Mouse (Mus musculus) CH12.LX (cell line): Measurements from ENCODE around the gene Ffar1. TPM values are rescaled to one million over a fixed set of nuclear protein-coding genes. Genes with fewer than 3 reads are reported as not detected.

Experiments used
- DNase-seq: peaks from one replicate; pipeline ENCODE4 v3.0.0-alpha.2; 2013; ENCODE audit errors: extremely low read depth
- H3K27ac ChIP-seq: 2 replicates; pipeline ENCODE4 v1.5.1; 2012; ENCODE audit warnings: low read depth, mild to moderate bottlenecking, control low read depth, moderate library complexity; ENCODE audit not compliant: insufficient read depth
- H3K27me3 ChIP-seq: replicated peaks from 2 replicates; pipeline ENCODE3; 2012; ENCODE audit warnings: inconsistent platforms
- H3K36me3 ChIP-seq, 2 experiments: replicated peaks in 1 of 2; 2 replicates each; pipeline versions ENCODE3 to v1.6.1; 2012; ENCODE audit warnings: inconsistent platforms in 1 of 2, low read length in 1 of 2, mild to moderate bottlenecking in 1 of 2, mixed read lengths in 1 of 2, moderate library complexity in 1 of 2; ENCODE audit not compliant: control insufficient read depth in 1 of 2, insufficient read depth in 1 of 2
- H3K4me1 ChIP-seq, 2 experiments: 2 replicates each; pipeline ENCODE4 v1.6.1; 2012; ENCODE audit warnings: inconsistent platforms in 1 of 2, moderate library complexity in 1 of 2; ENCODE audit not compliant: insufficient read depth in 2 of 2, control insufficient read depth in 1 of 2
- H3K4me2 ChIP-seq: 2 replicates; pipeline ENCODE4 v1.6.1; 2012; ENCODE audit warnings: low read depth, mild to moderate bottlenecking, control low read depth; ENCODE audit not compliant: poor library complexity, insufficient read depth, severe bottlenecking
- H3K4me3 ChIP-seq, 3 experiments: fragments of 150-350 bp in 1 of 3; sonication (generic) in 1 of 3; replicated peaks in 1 of 3; 2 replicates each; pipeline versions ENCODE3 to v1.5.1; 2011 to 2012; ENCODE audit warnings: low read depth in 2 of 3, low read length in 2 of 3, mild to moderate bottlenecking in 2 of 3, moderate library complexity in 2 of 3, control low read depth in 1 of 3, improper control_type of control experiment in 1 of 3, inconsistent platforms in 1 of 3, mixed read lengths in 1 of 3; ENCODE audit not compliant: poor library complexity in 1 of 3
- H3K79me2 ChIP-seq: replicated peaks from 2 replicates; pipeline ENCODE4 v1.6.1; 2012; ENCODE audit warnings: mild to moderate bottlenecking, moderate library complexity; ENCODE audit not compliant: control insufficient read depth, poor library complexity, insufficient read depth, severe bottlenecking; ENCODE audit errors: extremely low read depth
- H3K9ac ChIP-seq: 2 replicates; pipeline ENCODE4 v1.6.1; 2012; ENCODE audit warnings: low read depth, mild to moderate bottlenecking, control low read depth, moderate library complexity; ENCODE audit not compliant: insufficient read depth
- H3K9me3 ChIP-seq: replicated peaks from 2 replicates; pipeline ENCODE3; 2012; ENCODE audit warnings: low read length, inconsistent platforms, mixed read lengths
- EP300 ChIP-seq: IDR thresholded peaks from 2 replicates; pipeline ENCODE4 v1.6.1; 2011; ENCODE audit warnings: low read length, improper control_type of control experiment
- ETS1 ChIP-seq: conservative IDR thresholded peaks from 2 replicates; pipeline ENCODE4 v1.6.1; 2012; ENCODE audit warnings: low read depth, mild to moderate bottlenecking, inconsistent platforms, low read length, improper control_type of control experiment, moderate library complexity
- GABPA ChIP-seq: IDR thresholded peaks from 2 replicates; pipeline ENCODE4 v1.6.1; 2012; ENCODE audit warnings: low read depth, low read length, improper control_type of control experiment, inconsistent platforms; ENCODE audit not compliant: insufficient replicate concordance
- HCFC1 ChIP-seq: IDR thresholded peaks from 2 replicates; pipeline ENCODE4 v1.6.1; 2012; ENCODE audit warnings: low read depth, mild to moderate bottlenecking, inconsistent platforms, low read length, improper control_type of control experiment
- IRF4 ChIP-seq: IDR thresholded peaks from 2 replicates; pipeline ENCODE4 v1.6.1; 2014; ENCODE audit warnings: low read depth, mild to moderate bottlenecking, inconsistent platforms, low read length, improper control_type of control experiment
- JUN ChIP-seq: IDR thresholded peaks from 2 replicates; pipeline ENCODE4 v1.6.1; 2011; ENCODE audit warnings: low read depth, mild to moderate bottlenecking, low read length, improper control_type of control experiment, moderate library complexity; ENCODE audit not compliant: insufficient read depth
- MAX ChIP-seq: IDR thresholded peaks from 2 replicates; pipeline ENCODE4 v1.6.1; 2011; ENCODE audit warnings: low read length, improper control_type of control experiment
- MAZ ChIP-seq: IDR thresholded peaks from 2 replicates; pipeline ENCODE4 v1.6.1; 2012; ENCODE audit warnings: low read depth, mild to moderate bottlenecking, inconsistent platforms, low read length, improper control_type of control experiment, moderate library complexity
- NELFE ChIP-seq: IDR thresholded peaks from 2 replicates; pipeline ENCODE4 v1.6.1; 2011; ENCODE audit warnings: low read depth, low read length, improper control_type of control experiment
- PAX5 ChIP-seq: IDR thresholded peaks from 2 replicates; pipeline ENCODE4 v1.6.1; 2012; ENCODE audit warnings: low read length, inconsistent platforms, mixed read lengths
- RAD21 ChIP-seq: IDR thresholded peaks from 2 replicates; pipeline ENCODE4 v1.6.1; 2011; ENCODE audit warnings: low read depth, mild to moderate bottlenecking, low read length, improper control_type of control experiment, moderate library complexity
- RCOR1 ChIP-seq: conservative IDR thresholded peaks from 2 replicates; pipeline ENCODE4 v1.6.1; 2012; ENCODE audit warnings: low read depth, mild to moderate bottlenecking, inconsistent platforms, low read length, improper control_type of control experiment
- SIN3A ChIP-seq: IDR thresholded peaks from 2 replicates; pipeline ENCODE4 v1.6.1; 2012; ENCODE audit warnings: low read length, improper control_type of control experiment, inconsistent platforms
- TCF12 ChIP-seq: IDR thresholded peaks from 2 replicates; pipeline ENCODE4 v1.6.1; 2014; ENCODE audit warnings: low read depth, mild to moderate bottlenecking, inconsistent platforms, low read length, improper control_type of control experiment
- UBTF ChIP-seq: IDR thresholded peaks from 2 replicates; pipeline ENCODE4 v1.6.1; 2012; ENCODE audit warnings: low read depth, mild to moderate bottlenecking, inconsistent platforms, low read length, improper control_type of control experiment, moderate library complexity
- ZC3H11A ChIP-seq: IDR thresholded peaks from 2 replicates; pipeline ENCODE4 v1.6.1; 2012; ENCODE audit warnings: low read depth, mild to moderate bottlenecking, inconsistent platforms, low read length, improper control_type of control experiment
- ZMIZ1 ChIP-seq: IDR thresholded peaks from 2 replicates; pipeline ENCODE4 v1.6.1; 2012; ENCODE audit warnings: low read depth, mild to moderate bottlenecking, inconsistent platforms, low read length, improper control_type of control experiment
- ZNF384 ChIP-seq: IDR thresholded peaks from 2 replicates; pipeline ENCODE4 v1.6.1; 2012; ENCODE audit warnings: low read depth, low read length, improper control_type of control experiment, inconsistent platforms
- dilution Hi-C: fragments of 300-500 bp; cut with MboI; formaldehyde crosslinking; loops from 2 replicates; pipeline ENCODE4 v1.14.3; 2020; ENCODE audit warnings: low sequenced_read_pairs; ENCODE audit not compliant: extremely low pct_unique_long_range_greater_than_20kb, extremely low pct_ligation_motif_present
- in situ Hi-C: fragments of 300-500 bp; cut with MboI; formaldehyde crosslinking; loops from 3 replicates; pipeline ENCODE4 v1.14.3; 2019; ENCODE audit warnings: low sequenced_read_pairs, low pct_ligation_motif_present, low pct_unique_long_range_greater_than_20kb, mixed read lengths
- polyA plus RNA-seq: library from polyadenylated mRNA; unstranded; fragments of >175 nt; gene quantifications from 2 replicates; pipeline ENCODE4 v1.2.1, GENCODE M21; 2012; ENCODE audit warnings: low read depth; ENCODE audit not compliant: insufficient read length
- total RNA-seq, 2 experiments: library from RNA; depleted of rRNA; stranded (reverse); fragments of 300-350 nt in 1 of 2; fragments of >200 nt in 1 of 2; gene quantifications; 2 replicates each; pipeline ENCODE4 v1.2.3; 2012 to 2014

Gene Ffar1
- total RNA-seq (2012; rRNA removed) (0.34 and 0.42 TPM in 2 replicates), total RNA-seq (2014; rRNA removed) (1.2 and 1.4 TPM in 2 replicates), polyA plus RNA-seq (14.3 and 17.2 TPM in 2 replicates)

- peaks cover 11 to 69% of the 10 kb centered on the region in 2 experiments for H3K4me1 ChIP-seq
- TF ChIP-seq IRF4 (no peak), ZNF384 (no peak)
- TF ChIP-seq, all 38 proteins: peak for 0
- dilution Hi-C loops: no loop called here
- in situ Hi-C loops: no loop called here
- Histone ChIP-seq H3K79me2 (no peaks in the 10 kb centered on the region), H3K9me3 (no peaks in the 10 kb centered on the region), H3K4me2 (no peak within 1 kb of the TSS), H3K36me3 (peaks cover 4 to 58% of the 10 kb centered on the region in 2 experiments), H3K4me3 (no peak within 1 kb of the TSS), H3K9ac (no peak within 1 kb of the TSS), H3K27me3 (no peaks in the 10 kb centered on the region), H3K27ac (no peak within 1 kb of the TSS)
- DNase-seq: no peak
Observed at GRCm38 (mm10) chr7:30861464-30861863, at the start of gene Ffar1. Gene Ffar1 (minus strand): TSS chr7:30861564.

- Histone ChIP-seq H3K9ac (no peak overlapping the region), H3K4me3 (no peak overlapping the region), H3K36me3 (no peaks in the 10 kb centered on the region), H3K27ac (no peak overlapping the region), H3K27me3 (peaks cover 2% of the 10 kb centered on the region), H3K4me1 (peaks cover 0 to 8% of the 10 kb centered on the region in 2 experiments; a peak in 2 of 4 replicates), H3K9me3 (no peaks in the 10 kb centered on the region), H3K4me2 (no peak overlapping the region), H3K79me2 (no peaks in the 10 kb centered on the region)
- TF ChIP-seq ZC3H11A (no peak), HCFC1 (no peak), TCF12 (no peak), EP300 (no peak), MAZ (no peak), UBTF (no peak), RAD21 (no peak), JUN (no peak), NELFE (no peak), SIN3A (no peak), GABPA (no peak), RCOR1 (no peak), IRF4 (no peak), MAX (no peak), PAX5 (no peak), ETS1 (no peak), ZMIZ1 (no peak)
- in situ Hi-C loops (loop anchor here (5.0 kb wide), 1 partner anchor 32 kb away; no protein-coding TSS in a partner anchor), dilution Hi-C loops (no loop called here)
- no peak for DNase-seq
Observed at GRCm38 (mm10) chr7:30909773-30910172, 48.4 kb upstream of the Ffar1 start.
